Mouse (Mus musculus): ENCODE results near the gene Skiv2l. TPM values are rescaled to one million over a fixed set of nuclear protein-coding genes. Genes with fewer than 3 reads are reported as not detected.
A peak's percentile ranks its signal among the peaks of the same experiment; 100 is the strongest.

Skiv2l gene
- total and polyA plus RNA-seq, 3 experiments = 22.0 to 50.5 (median 35.2) TPM

DNA sequence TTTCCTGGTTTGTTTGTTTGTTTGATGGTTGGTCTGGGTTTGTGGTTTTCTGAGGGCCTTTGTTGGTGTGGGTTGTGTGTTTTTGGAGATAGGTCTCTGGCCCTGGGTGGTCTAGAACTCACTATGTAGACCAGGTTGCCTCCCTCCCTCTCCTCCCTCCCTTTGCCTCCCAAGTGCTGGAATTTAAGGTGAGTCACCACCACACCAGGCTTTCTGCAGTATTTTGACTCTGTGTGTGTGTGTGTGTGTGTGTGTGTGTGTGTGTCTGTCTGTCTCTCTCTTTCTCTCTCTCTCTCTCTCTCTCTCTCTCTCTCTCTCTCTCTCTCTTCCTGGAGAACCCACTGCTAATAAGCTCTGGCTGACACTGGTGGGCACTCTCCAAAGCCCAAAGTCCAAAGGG lies 31.2 kb upstream of the Skiv2l start:
- Histone ChIP-seq H3K9me3 (replicated peaks; ENCODE audit: low read length) (no peaks in the 10 kb centered on the region), H3K4me2 (ENCODE audit: insufficient read depth, low read depth, poor library complexity, severe bottlenecking) (no peak overlapping the region), H3K79me2 (replicated peaks; ENCODE audit: control insufficient read depth, extremely low read depth, insufficient read depth, poor library complexity, severe bottlenecking) (no peaks in the 10 kb centered on the region), H3K4me3 (replicated peaks in 1 of 3; ENCODE audit: low read depth in 2 of 3, low read length in 2 of 3, poor library complexity in 1 of 3) (no peak overlapping the region), H3K4me1 (ENCODE audit: control insufficient read depth in 1 of 2, insufficient read depth in 2 of 2) (peaks cover 11 to 33% of the 10 kb centered on the region in 2 experiments), H3K27me3 (replicated peaks) (no peaks in the 10 kb centered on the region), H3K36me3 (replicated peaks in 1 of 2; ENCODE audit: control insufficient read depth in 1 of 2, insufficient read depth in 1 of 2, low read length in 1 of 2) (no peaks in the 10 kb centered on the region), H3K9ac (ENCODE audit: insufficient read depth, low read depth) (no peak overlapping the region), H3K27ac (ENCODE audit: insufficient read depth, low read depth) (no peak overlapping the region)
- in situ Hi-C loops (cut with MboI; ENCODE audit: low pct_ligation_motif_present, low pct_unique_long_range_greater_than_20kb, low sequenced_read_pairs) (no loop called here), dilution Hi-C loops (cut with MboI; ENCODE audit: extremely low pct_ligation_motif_present, extremely low pct_unique_long_range_greater_than_20kb, low sequenced_read_pairs) (no loop called here)
- DNase-seq (ENCODE audit: extremely low read depth) = no peak
- TF ChIP-seq MAZ (IDR thresholded peaks at IDR 0.05; ENCODE audit: low read depth, low read length) (no peak), PAX5 (IDR thresholded peaks at IDR 0.05; ENCODE audit: low read length) (no peak), CHD1 (IDR thresholded peaks at IDR 0.05; ENCODE audit: low read depth, low read length) (no peak), USF2 (conservative IDR thresholded peaks at IDR 0.05; ENCODE audit: low read depth, low read length) (no peak), EP300 (IDR thresholded peaks at IDR 0.05; ENCODE audit: low read length) (no peak), NELFE (IDR thresholded peaks at IDR 0.05; ENCODE audit: low read depth, low read length) (no peak), BHLHE40 (IDR thresholded peaks at IDR 0.05; ENCODE audit: low read depth, low read length) (no peak), MAFK (IDR thresholded peaks at IDR 0.05; ENCODE audit: insufficient replicate concordance, low read length) (no peak), POLR2A (IDR thresholded peaks at IDR 0.05; ENCODE audit: low read depth, low read length) (no peak), JUN (IDR thresholded peaks at IDR 0.05; ENCODE audit: insufficient read depth, low read depth, low read length) (no peak), HCFC1 (IDR thresholded peaks at IDR 0.05; ENCODE audit: low read depth, low read length) (no peak), ETS1 (conservative IDR thresholded peaks at IDR 0.05; ENCODE audit: low read depth, low read length) (no peak), TBP (conservative IDR thresholded peaks at IDR 0.05; ENCODE audit: low read depth, low read length) (no peak), ZC3H11A (IDR thresholded peaks at IDR 0.05; ENCODE audit: low read depth, low read length) (no peak), UBTF (IDR thresholded peaks at IDR 0.05; ENCODE audit: low read depth, low read length) (no peak), IRF4 (IDR thresholded peaks at IDR 0.05; ENCODE audit: low read depth, low read length) (no peak), ZKSCAN1 (IDR thresholded peaks at IDR 0.05; ENCODE audit: borderline replicate concordance, low read depth, low read length) (no peak), E2F4 (IDR thresholded peaks at IDR 0.05; ENCODE audit: insufficient replicate concordance, low read depth, low read length) (no peak), MYC (IDR thresholded peaks at IDR 0.05; ENCODE audit: low read depth, low read length) (no peak)

DNA sequence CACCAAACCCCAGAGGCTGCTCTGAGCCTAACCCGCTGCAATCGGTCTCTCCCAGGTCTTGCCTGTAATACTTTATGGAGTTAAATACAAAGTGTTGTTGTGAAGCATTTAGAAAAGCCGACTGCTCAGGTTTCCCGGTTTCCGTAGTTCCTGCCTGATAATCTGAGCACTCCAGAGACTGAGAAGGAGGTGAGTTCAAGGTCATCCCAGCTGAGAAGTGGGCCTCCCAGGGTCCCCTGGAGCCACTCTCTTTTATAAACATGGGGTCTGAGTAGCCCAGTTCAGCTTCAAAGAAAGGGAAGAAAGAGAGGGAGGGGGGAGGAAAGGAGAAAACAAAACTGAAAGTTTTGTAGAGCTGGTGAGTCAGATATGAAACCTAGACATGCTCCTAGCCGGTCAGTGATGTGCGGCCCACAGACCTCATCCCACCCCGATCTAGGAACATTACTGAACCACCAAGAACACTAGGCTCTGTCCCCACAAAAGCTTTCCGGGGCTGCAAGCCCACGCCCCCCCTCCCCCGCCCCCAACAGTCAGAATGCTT lies 29.4 kb upstream of the Skiv2l start, which contains the start of gene Zbtb12:
Gene Zbtb12, plus strand, starts transcription at position 148 of the 544 bp plus-strand sequence.
- peak; percentile 49 for DNase-seq (ENCODE audit: extremely low read depth)
- H3K9me3 ChIP-seq (replicated peaks; ENCODE audit: low read length) = no peaks in the 10 kb centered on the region
- H3K4me3 ChIP-seq (replicated peaks in 1 of 3; ENCODE audit: low read depth in 2 of 3, low read length in 2 of 3, poor library complexity in 1 of 3) = peak within 1 kb of the TSS in 2 of 3 experiments; percentile 18 to 37
- H3K27me3 ChIP-seq (replicated peaks) = no peaks in the 10 kb centered on the region
- peak within 1 kb of the TSS; percentile 52 for H3K9ac ChIP-seq (ENCODE audit: insufficient read depth, low read depth)
- H3K36me3 ChIP-seq (replicated peaks in 1 of 2; ENCODE audit: control insufficient read depth in 1 of 2, insufficient read depth in 1 of 2, low read length in 1 of 2) = no peaks in the 10 kb centered on the region
- H3K27ac ChIP-seq (ENCODE audit: insufficient read depth, low read depth) = peak within 1 kb of the TSS; percentile 37
- peak within 1 kb of the TSS; percentile 82 for H3K4me2 ChIP-seq (ENCODE audit: insufficient read depth, low read depth, poor library complexity, severe bottlenecking)
- in situ Hi-C loops (cut with MboI; ENCODE audit: low pct_ligation_motif_present, low pct_unique_long_range_greater_than_20kb, low sequenced_read_pairs) (no loop called here), dilution Hi-C loops (cut with MboI; ENCODE audit: extremely low pct_ligation_motif_present, extremely low pct_unique_long_range_greater_than_20kb, low sequenced_read_pairs) (no loop called here)
- H3K4me1 ChIP-seq (ENCODE audit: control insufficient read depth in 1 of 2, insufficient read depth in 2 of 2) = peaks cover 11 to 33% of the 10 kb centered on the region in 2 experiments
- H3K79me2 ChIP-seq (replicated peaks; ENCODE audit: control insufficient read depth, extremely low read depth, insufficient read depth, poor library complexity, severe bottlenecking) = no peaks in the 10 kb centered on the region
- TF ChIP-seq ZNF384 (IDR thresholded peaks at IDR 0.05; ENCODE audit: low read depth, low read length) (no peak), KAT2A (IDR thresholded peaks at IDR 0.05; ENCODE audit: insufficient replicate concordance, low read length) (no peak), ETS1 (conservative IDR thresholded peaks at IDR 0.05; ENCODE audit: low read depth, low read length) (peak; percentile 75), ZMIZ1 (IDR thresholded peaks at IDR 0.05; ENCODE audit: low read depth, low read length) (no peak), IRF4 (IDR thresholded peaks at IDR 0.05; ENCODE audit: low read depth, low read length) (peak; percentile 89), TBP (conservative IDR thresholded peaks at IDR 0.05; ENCODE audit: low read depth, low read length) (0 out of 2 replicates have a peak, but pooled peaks have one; percentile 56), MXI1 (IDR thresholded peaks at IDR 0.05; ENCODE audit: low read depth, low read length) (0 out of 2 replicates have a peak, but pooled peaks have one; percentile 29), JUND (conservative IDR thresholded peaks at IDR 0.05; ENCODE audit: low read depth, low read length) (no peak; the same call in 1 of the 2 replicates), RAD21 (IDR thresholded peaks at IDR 0.05; ENCODE audit: low read depth, low read length) (no peak), E2F4 (IDR thresholded peaks at IDR 0.05; ENCODE audit: insufficient replicate concordance, low read depth, low read length) (no peak), POLR2A (IDR thresholded peaks at IDR 0.05; ENCODE audit: low read depth, low read length) (peak; percentile 38; the same call in 1 of the 2 replicates), JUN (IDR thresholded peaks at IDR 0.05; ENCODE audit: insufficient read depth, low read depth, low read length) (peak; percentile 18; the same call in 1 of the 2 replicates), MAZ (IDR thresholded peaks at IDR 0.05; ENCODE audit: low read depth, low read length) (peak; percentile 97), CHD2 (IDR thresholded peaks at IDR 0.05; ENCODE audit: low read length) (no peak), SMC3 (IDR thresholded peaks at IDR 0.05; ENCODE audit: low read depth, low read length) (no peak), TCF12 (IDR thresholded peaks at IDR 0.05; ENCODE audit: low read depth, low read length) (no peak; the same call in 1 of the 2 replicates), MEF2A (IDR thresholded peaks at IDR 0.05; ENCODE audit: borderline replicate concordance, low read depth, low read length) (no peak), ELF1 (IDR thresholded peaks at IDR 0.05; ENCODE audit: low read depth, low read length) (no peak), CHD1 (IDR thresholded peaks at IDR 0.05; ENCODE audit: low read depth, low read length) (peak; percentile 71; the same call in 1 of the 2 replicates), NRF1 (IDR thresholded peaks at IDR 0.05; ENCODE audit: low read depth, low read length) (no peak)
